Mouse (Mus musculus) CH12.LX (cell line): Measurements from ENCODE around the gene Pvr.

Experiments
- CHD2 ChIP-seq: IDR thresholded peaks from 2 replicates; pipeline ENCODE4 v1.6.1; 2011; ENCODE audit warnings: low read length, improper control_type of control experiment
- CTCF ChIP-seq, 2 experiments: IDR thresholded peaks in 1 of 2; conservative IDR thresholded peaks in 1 of 2; 2 replicates each; pipeline ENCODE4 v1.5.1; 2011 to 2012; ENCODE audit warnings: low read depth in 2 of 2, low read length in 2 of 2, improper control_type of control experiment in 1 of 2, inconsistent platforms in 1 of 2, mild to moderate bottlenecking in 1 of 2, moderate library complexity in 1 of 2
- POLR2A ChIP-seq: IDR thresholded peaks from 2 replicates; pipeline ENCODE4 v1.6.1; 2011; ENCODE audit warnings: low read depth, mild to moderate bottlenecking, improper control_type of control experiment, low read length

DNA sequence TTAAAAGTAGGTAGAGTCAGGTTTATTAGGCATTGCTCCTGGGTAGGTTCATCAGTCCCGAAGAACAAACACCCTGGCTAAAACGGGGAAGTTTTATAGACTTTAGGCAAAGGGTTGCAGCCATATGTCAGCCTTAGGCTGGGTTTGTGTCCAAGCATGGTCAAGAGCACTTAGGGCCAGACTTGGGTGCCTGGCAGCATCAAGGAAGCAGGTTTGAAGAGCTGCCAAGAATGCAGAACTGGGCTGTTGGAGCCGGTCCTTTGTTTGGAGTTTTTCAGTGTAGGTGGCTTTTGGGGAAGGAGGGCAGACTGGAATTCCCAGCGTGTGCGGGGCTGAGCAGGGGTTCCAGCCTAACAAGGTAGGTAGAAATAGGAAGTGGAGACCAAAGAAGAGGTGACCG is 15.0 kb upstream of the Pvr start:
- TF ChIP-seq CHD2: no peak
- no peak for TF ChIP-seq POLR2A
- no peak for TF ChIP-seq CTCF (conservative IDR thresholded peaks at IDR 0.05 in 1 of 2, IDR thresholded peaks at IDR 0.05 in 1 of 2; ENCODE audit: low read depth in 2 of 2, low read length in 2 of 2)
